Mouse (Mus musculus): ENCODE results near the gene Gm8271. TPM values are rescaled to one million over a fixed set of nuclear protein-coding genes. Genes with fewer than 3 reads are reported as not detected.
"Not testable (repeated sequence)": the region's sequence is repeated elsewhere in the genome, so short reads cannot be mapped to it uniquely, and the experiment has no call there.

Gm8271 gene
- polyA plus RNA-seq (2017; shearing (Covaris generic)): not detected

GRCm38 (mm10) chr14:5185493-5185892, at the start of gene Gm8271:
Gm8271 (plus strand) TSS chr14:5185793.
- ATAC-seq: not testable (repeated sequence)

- not testable (repeated sequence) for ATAC-seq
These were observed 21.4 kb upstream of the Gm8271 start, which contains the start of gene Gm3317 for GRCm38 (mm10) chr14:5164235-5164634. Gm3317 (plus strand) TSS chr14:5164535.

Other genes starting within 250 kb of the Gm8271 start
- under 1 TPM in 1 of 3 experiments, not detected in 2; 0.72 TPM for gene Gm8297, start 201.9 kb upstream of the Gm8271 start, polyA plus RNA-seq (2017; shearing (Covaris generic))
- not detected for gene Gm3298, start 169.9 kb upstream of the Gm8271 start, polyA plus RNA-seq (2017; shearing (Covaris generic))
- not detected for gene 4930555G01Rik, start 135.2 kb upstream of the Gm8271 start, polyA plus RNA-seq (2017; shearing (Covaris generic))
- 10 to 100 TPM in 1 of 3 experiments, 1 to 10 TPM in 2; 3.8 to 19.5 (median 7.2) TPM for gene Gm8281, start 114.8 kb upstream of the Gm8271 start, polyA plus RNA-seq (2017; shearing (Covaris generic))
- not detected for gene Gm8279, start 54.3 kb upstream of the Gm8271 start, polyA plus RNA-seq (2017; shearing (Covaris generic))
- not detected for gene Gm3317, start 21.3 kb upstream of the Gm8271 start, polyA plus RNA-seq (2017; shearing (Covaris generic))
- not detected for gene Gm3526, start 74.8 kb downstream of the Gm8271 start, polyA plus RNA-seq (2017; shearing (Covaris generic))
- gene Gm3542, start 149.1 kb downstream of the Gm8271 start, polyA plus RNA-seq (2017; shearing (Covaris generic)): not detected
- gene Gm3500, start 203.3 kb downstream of the Gm8271 start, polyA plus RNA-seq (2017; shearing (Covaris generic)): 10 to 100 TPM in 1 of 3 experiments, 1 to 10 TPM in 2; 3.6 to 23.2 (median 8.7) TPM

All from inflammation-experienced regulatory T-cells, adult 6 months (primary cell).